Mouse (Mus musculus) small intestine, adult 2 months (tissue): ENCODE measurements around the gene Cdk1.

Experiments used
- CTCF ChIP-seq: fragments of 200-500 bp; IDR thresholded peaks from 2 replicates; pipeline ENCODE4 v1.5.1; 2012; ENCODE audit warnings: low read depth, mild to moderate bottlenecking, control low read depth, inconsistent platforms, low read length, moderate library complexity, mixed read lengths; ENCODE audit not compliant: insufficient replicate concordance, insufficient read length; ENCODE audit errors: extremely low read depth
- POLR2A ChIP-seq: fragments of 200-500 bp; IDR thresholded peaks from 2 replicates; pipeline ENCODE4 v1.6.1; 2012; ENCODE audit warnings: low read depth, mild to moderate bottlenecking, control low read depth, inconsistent platforms, low read length, moderate library complexity

DNA sequence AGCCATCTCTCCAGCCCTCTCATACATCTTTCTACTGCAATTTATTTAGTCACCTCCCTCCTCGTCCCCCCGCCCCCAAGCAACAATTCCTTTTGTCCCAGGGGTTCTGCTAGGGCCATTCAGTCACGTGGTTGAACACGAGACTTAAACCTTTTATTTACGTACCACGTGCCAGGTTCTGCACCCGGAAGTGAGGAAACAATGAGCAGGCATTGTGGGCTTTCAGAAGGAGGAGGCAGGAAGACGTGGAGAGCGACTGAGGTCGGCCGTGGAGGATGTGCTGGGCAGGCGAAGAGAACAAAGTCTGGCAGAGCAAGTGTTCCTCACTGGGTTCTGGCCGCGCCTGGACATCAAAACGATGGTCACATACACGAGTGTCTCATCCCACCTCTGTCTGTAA, 40.9 kb downstream of the Cdk1 start:
- TF ChIP-seq CTCF (no peak), POLR2A (no peak)
